Mouse (Mus musculus) cerebellum, adult 2 months (tissue): ENCODE results near the gene Gm36210.
"Not testable (repeated sequence)": the region's sequence is repeated elsewhere in the genome, so short reads cannot be mapped to it uniquely, and the experiment has no call there.

Experiments
- CTCF ChIP-seq: fragments of 200-500 bp; IDR thresholded peaks from 2 replicates; pipeline ENCODE4 v1.5.1; 2011; ENCODE audit warnings: low read depth, mild to moderate bottlenecking, control low read depth, low read length, moderate library complexity, borderline replicate concordance; ENCODE audit not compliant: insufficient read depth
- POLR2A ChIP-seq: fragments of 200-500 bp; IDR thresholded peaks from 2 replicates; pipeline ENCODE4 v1.6.1; 2011; ENCODE audit warnings: low read length, control low read depth, borderline replicate concordance; ENCODE audit not compliant: insufficient read depth

GRCm38 (mm10) chr7:4860926-4861325 lies 45.4 kb downstream of the Gm36210 start:
- not testable (repeated sequence) for TF ChIP-seq CTCF, POLR2A
